Mouse (Mus musculus): Measurements from ENCODE around the gene G0s2. TPM values are rescaled to one million over a fixed set of nuclear protein-coding genes. Genes with fewer than 3 reads are reported as not detected.

G0s2 gene
- total and polyA plus RNA-seq, 2 experiments from 2014 or later: 93.3 to 122 TPM

GRCm38 (mm10) chr1:193238426-193238825, 34.6 kb downstream of the G0s2 start:
- H3K4me1 ChIP-seq (ENCODE audit: control insufficient read depth, insufficient read depth): 0 out of 2 replicates have a peak, but pooled peaks cover 4% of the 10 kb centered on the region
- no peaks in the 10 kb centered on the region for H3K27me3 ChIP-seq (ENCODE audit: control insufficient read depth, insufficient read depth, low read length)
- no peaks in the 10 kb centered on the region for H3K9me3 ChIP-seq (replicated peaks; ENCODE audit: control insufficient read depth, low read length)
- no peak for DNase-seq (ENCODE audit: low spot score)
- no peak for ATAC-seq (ENCODE audit: insufficient read depth, low read depth)
- no peak overlapping the region for H3K27ac ChIP-seq (ENCODE audit: low read depth)
- H3K4me3 ChIP-seq (ENCODE audit: low read depth, low read length): no peak overlapping the region
- no peak overlapping the region for H3K4me2 ChIP-seq (ENCODE audit: low read depth, low read length)
- WGBS: 49% methylated on average over 4 of the region's 4 CpGs
- TF ChIP-seq EP300 (IDR thresholded peaks at IDR 0.05; ENCODE audit: low read depth): no peak
- TF ChIP-seq CTCF (IDR thresholded peaks at IDR 0.05; ENCODE audit: low read depth): no peak
- no peak overlapping the region for H3K9ac ChIP-seq (replicated peaks; ENCODE audit: low read depth, low read length)
- no peaks in the 10 kb centered on the region for H3K36me3 ChIP-seq (replicated peaks; ENCODE audit: control insufficient read depth, insufficient read depth, low read length)

GRCm38 (mm10) chr1:193234930-193235329, 38.1 kb downstream of the G0s2 start:
- whole genome bisulfite sequencing: 77% methylated on average over 7 of the region's 7 CpGs
- no peak for DNase-seq (ENCODE audit: low spot score)
- no peak for TF ChIP-seq CTCF (IDR thresholded peaks at IDR 0.05; ENCODE audit: low read depth)
- no peak for TF ChIP-seq EP300 (IDR thresholded peaks at IDR 0.05; ENCODE audit: low read depth)
- no peak for ATAC-seq (ENCODE audit: insufficient read depth, low read depth)
- no peaks in the 10 kb centered on the region for H3K4me1 ChIP-seq (ENCODE audit: control insufficient read depth, insufficient read depth)
- H3K4me3 ChIP-seq (ENCODE audit: low read depth, low read length): no peak overlapping the region
- H3K36me3 ChIP-seq (replicated peaks; ENCODE audit: control insufficient read depth, insufficient read depth, low read length): no peaks in the 10 kb centered on the region
- no peaks in the 10 kb centered on the region for H3K27me3 ChIP-seq (ENCODE audit: control insufficient read depth, insufficient read depth, low read length)
- H3K9ac ChIP-seq (replicated peaks; ENCODE audit: low read depth, low read length): no peak overlapping the region
- no peak overlapping the region for H3K4me2 ChIP-seq (ENCODE audit: low read depth, low read length)
- no peaks in the 10 kb centered on the region for H3K9me3 ChIP-seq (replicated peaks; ENCODE audit: control insufficient read depth, low read length)
- H3K27ac ChIP-seq (ENCODE audit: low read depth): no peak overlapping the region

GRCm38 (mm10) chr1:193234130-193234645, 38.8 kb downstream of the G0s2 start:
- Histone ChIP-seq H3K27ac (ENCODE audit: low read depth) (no peak overlapping the region), H3K36me3 (replicated peaks; ENCODE audit: control insufficient read depth, insufficient read depth, low read length) (no peaks in the 10 kb centered on the region), H3K27me3 (ENCODE audit: control insufficient read depth, insufficient read depth, low read length) (no peaks in the 10 kb centered on the region), H3K4me2 (ENCODE audit: low read depth, low read length) (no peak overlapping the region), H3K9ac (replicated peaks; ENCODE audit: low read depth, low read length) (no peak overlapping the region), H3K4me3 (ENCODE audit: low read depth, low read length) (no peak overlapping the region), H3K4me1 (ENCODE audit: control insufficient read depth, insufficient read depth) (no peaks in the 10 kb centered on the region), H3K9me3 (replicated peaks; ENCODE audit: control insufficient read depth, low read length) (no peaks in the 10 kb centered on the region)
- WGBS: 81% methylated on average over 2 of the region's 2 CpGs
- DNase-seq (ENCODE audit: low spot score) (no peak), ATAC-seq (ENCODE audit: insufficient read depth, low read depth) (no peak)
- no peak for TF ChIP-seq EP300 (IDR thresholded peaks at IDR 0.05; ENCODE audit: low read depth)
- TF ChIP-seq CTCF (IDR thresholded peaks at IDR 0.05; ENCODE audit: low read depth): no peak

- TF ChIP-seq CTCF (IDR thresholded peaks at IDR 0.05; ENCODE audit: low read depth): no peak
- no peak for TF ChIP-seq EP300 (IDR thresholded peaks at IDR 0.05; ENCODE audit: low read depth)
- H3K4me2 ChIP-seq (ENCODE audit: low read depth, low read length): no peak overlapping the region
- H3K27me3 ChIP-seq (ENCODE audit: control insufficient read depth, insufficient read depth, low read length): no peaks in the 10 kb centered on the region
- no peaks in the 10 kb centered on the region for H3K4me1 ChIP-seq (ENCODE audit: control insufficient read depth, insufficient read depth)
- H3K4me3 ChIP-seq (ENCODE audit: low read depth, low read length): no peak overlapping the region
- ATAC-seq (ENCODE audit: insufficient read depth, low read depth) (no peak), DNase-seq (ENCODE audit: low spot score) (no peak)
- H3K9me3 ChIP-seq (replicated peaks; ENCODE audit: control insufficient read depth, low read length): no peaks in the 10 kb centered on the region
- no peaks in the 10 kb centered on the region for H3K36me3 ChIP-seq (replicated peaks; ENCODE audit: control insufficient read depth, insufficient read depth, low read length)
- no peak overlapping the region for H3K27ac ChIP-seq (ENCODE audit: low read depth)
- no peak overlapping the region for H3K9ac ChIP-seq (replicated peaks; ENCODE audit: low read depth, low read length)
- 76% methylated on average over 2 of the region's 2 CpGs for WGBS
Measured at GRCm38 (mm10) chr1:193232732-193233131, 40.3 kb downstream of the G0s2 start.

- Histone ChIP-seq H3K9me3 (replicated peaks; ENCODE audit: control insufficient read depth, low read length) (no peaks in the 10 kb centered on the region), H3K4me1 (ENCODE audit: control insufficient read depth, insufficient read depth) (0 out of 2 replicates have a peak, but pooled peaks cover 4% of the 10 kb centered on the region), H3K36me3 (replicated peaks; ENCODE audit: control insufficient read depth, insufficient read depth, low read length) (no peaks in the 10 kb centered on the region), H3K27ac (ENCODE audit: low read depth) (no peak overlapping the region), H3K4me3 (ENCODE audit: low read depth, low read length) (no peak overlapping the region), H3K9ac (replicated peaks; ENCODE audit: low read depth, low read length) (no peak overlapping the region), H3K27me3 (ENCODE audit: control insufficient read depth, insufficient read depth, low read length) (no peaks in the 10 kb centered on the region), H3K4me2 (ENCODE audit: low read depth, low read length) (no peak overlapping the region)
- ATAC-seq (ENCODE audit: insufficient read depth, low read depth): no peak
- WGBS: 47% methylated on average over 5 of the region's 5 CpGs
- no peak for DNase-seq (ENCODE audit: low spot score)
- TF ChIP-seq CTCF (IDR thresholded peaks at IDR 0.05; ENCODE audit: low read depth): no peak
Measured at GRCm38 (mm10) chr1:193230935-193231334, 42.1 kb downstream of the G0s2 start.

- no peak for TF ChIP-seq CTCF (IDR thresholded peaks at IDR 0.05; ENCODE audit: low read depth)
- TF ChIP-seq EP300 (IDR thresholded peaks at IDR 0.05; ENCODE audit: low read depth): no peak
- WGBS: 67% methylated on average over 3 of the region's 3 CpGs
- no peak for DNase-seq (ENCODE audit: low spot score)
- no peak overlapping the region for H3K4me2 ChIP-seq (ENCODE audit: low read depth, low read length)
- H3K9ac ChIP-seq (replicated peaks; ENCODE audit: low read depth, low read length): no peak overlapping the region
- H3K4me3 ChIP-seq (ENCODE audit: low read depth, low read length): no peak overlapping the region
- H3K9me3 ChIP-seq (replicated peaks; ENCODE audit: control insufficient read depth, low read length): no peaks in the 10 kb centered on the region
- H3K4me1 ChIP-seq (ENCODE audit: control insufficient read depth, insufficient read depth): 0 out of 2 replicates have a peak, but pooled peaks cover 4% of the 10 kb centered on the region
- no peaks in the 10 kb centered on the region for H3K36me3 ChIP-seq (replicated peaks; ENCODE audit: control insufficient read depth, insufficient read depth, low read length)
- ATAC-seq (ENCODE audit: insufficient read depth, low read depth): no peak
- no peak overlapping the region for H3K27ac ChIP-seq (ENCODE audit: low read depth)
- no peaks in the 10 kb centered on the region for H3K27me3 ChIP-seq (ENCODE audit: control insufficient read depth, insufficient read depth, low read length)
Measured at GRCm38 (mm10) chr1:193230531-193230930, 42.5 kb downstream of the G0s2 start.

All from heart, postnatal 0 days (tissue).